Mouse (Mus musculus) brown adipose tissue, adult 24 weeks (tissue): ENCODE data around the gene Manba. TPM values are rescaled to one million over a fixed set of nuclear protein-coding genes. Genes with fewer than 3 reads are reported as not detected.

ENCODE experiments used
- H3K27ac ChIP-seq: fragments of 200-500 bp; replicated peaks from 2 replicates; pipeline ENCODE4 v1.5.1; 2012; ENCODE audit warnings: low read depth, mild to moderate bottlenecking, low read length
- H3K4me1 ChIP-seq: fragments of 200-500 bp; 2 replicates; pipeline ENCODE4 v1.6.1; 2012; ENCODE audit warnings: low read length, mixed read lengths; ENCODE audit not compliant: control insufficient read depth, insufficient read depth, insufficient read length
- H3K4me3 ChIP-seq: fragments of 200-500 bp; 2 replicates; pipeline ENCODE4 v1.5.1; 2012; ENCODE audit warnings: low read depth, mild to moderate bottlenecking, low read length, moderate library complexity; ENCODE audit not compliant: insufficient read depth
- polyA plus RNA-seq: library from polyadenylated mRNA; stranded (reverse); fragments of >200 nt; gene quantifications from 2 replicates; pipeline ENCODE4 v1.2.4, GENCODE M21; 2012; ENCODE audit not compliant: missing spikeins, insufficient read depth, insufficient read length

Gene Manba
- polyA plus RNA-seq, 1 experiment = 8.8 TPM

DNA sequence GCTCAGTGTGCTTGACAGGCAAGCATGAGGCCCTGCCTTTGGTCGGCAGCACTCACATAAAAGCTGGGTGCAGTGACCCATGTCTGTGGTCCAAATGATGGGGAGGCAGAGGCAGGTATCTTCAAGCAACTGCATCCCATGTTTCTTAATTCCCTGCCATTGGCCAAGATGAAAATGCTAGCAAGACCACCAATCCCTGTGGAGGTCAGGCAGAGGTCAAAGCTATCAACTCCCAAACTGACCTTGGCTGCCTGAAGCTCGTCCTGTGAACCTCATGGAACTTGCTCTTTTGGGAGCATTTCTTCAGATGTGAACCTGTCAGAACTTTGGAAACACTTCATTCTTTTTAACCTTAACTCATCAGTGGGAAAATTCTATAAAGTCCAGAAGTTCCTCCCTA is 46.4 kb downstream of the Manba start:
- H3K4me1 ChIP-seq = no peaks in the 10 kb centered on the region
- H3K27ac ChIP-seq = no peak overlapping the region
- no peak overlapping the region for H3K4me3 ChIP-seq

DNA sequence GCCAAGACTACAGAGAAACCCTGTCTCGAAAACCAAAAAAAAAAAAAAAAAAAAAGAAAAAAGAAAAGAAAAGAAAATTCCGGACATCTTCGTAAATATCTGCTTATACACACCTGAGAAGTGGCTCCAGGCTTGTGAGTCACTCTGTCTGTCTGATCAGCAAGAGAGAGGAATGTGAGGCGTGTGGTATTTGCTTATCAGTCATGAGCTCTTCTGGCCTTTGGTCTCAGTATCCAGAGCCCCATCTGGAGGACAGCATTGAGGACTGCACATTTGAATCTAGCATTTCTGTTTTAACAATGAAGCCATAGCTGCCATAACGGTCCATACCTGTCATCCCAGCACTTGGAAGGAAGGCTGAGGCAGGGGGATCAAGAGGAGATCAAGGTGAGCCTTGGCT is 48.7 kb downstream of the Manba start:
- no peak overlapping the region for H3K4me3 ChIP-seq
- H3K4me1 ChIP-seq = no peaks in the 10 kb centered on the region

DNA sequence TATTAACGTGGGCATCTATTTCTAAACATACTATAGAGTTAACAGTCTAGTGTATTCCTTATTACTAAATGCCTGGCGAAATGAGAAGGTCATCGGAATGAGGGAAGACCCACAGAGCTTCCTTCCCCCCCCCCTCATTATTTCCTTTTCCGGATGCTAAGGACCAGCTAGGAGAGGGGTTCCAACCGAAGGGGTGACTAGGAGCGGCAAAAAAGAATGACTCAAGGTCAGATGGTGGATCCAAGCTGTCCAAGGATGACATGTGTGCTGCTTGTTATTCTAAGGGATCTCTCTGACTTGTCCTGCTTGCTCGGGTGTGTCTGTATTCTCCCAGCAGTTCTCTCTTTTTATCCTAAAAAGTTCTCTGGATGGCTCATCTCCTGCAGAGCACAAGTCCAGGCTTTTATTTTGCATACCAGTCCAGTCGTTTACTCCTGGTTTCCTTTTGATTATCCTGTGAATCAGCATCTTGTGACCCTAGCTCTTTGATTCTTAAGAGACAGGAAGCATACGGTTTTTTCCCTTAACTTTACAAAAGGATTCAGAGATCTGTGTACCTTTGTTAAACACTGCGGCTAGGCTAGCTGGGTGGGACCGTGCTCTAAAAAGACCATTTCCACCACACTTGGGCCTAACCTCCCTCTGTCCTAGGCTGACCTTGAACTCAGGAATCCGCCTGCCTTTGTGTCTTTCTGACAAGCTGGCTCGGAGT is 61.0 kb downstream of the Manba start:
- Histone ChIP-seq H3K4me3 (no peak overlapping the region), H3K4me1 (no peaks in the 10 kb centered on the region; the same call in 1 of the 2 replicates), H3K27ac (peak overlapping the region; percentile 52)

More for the DNA sequence above, 48.7 kb downstream of the Manba start:
- no peak overlapping the region for H3K27ac ChIP-seq

DNA sequence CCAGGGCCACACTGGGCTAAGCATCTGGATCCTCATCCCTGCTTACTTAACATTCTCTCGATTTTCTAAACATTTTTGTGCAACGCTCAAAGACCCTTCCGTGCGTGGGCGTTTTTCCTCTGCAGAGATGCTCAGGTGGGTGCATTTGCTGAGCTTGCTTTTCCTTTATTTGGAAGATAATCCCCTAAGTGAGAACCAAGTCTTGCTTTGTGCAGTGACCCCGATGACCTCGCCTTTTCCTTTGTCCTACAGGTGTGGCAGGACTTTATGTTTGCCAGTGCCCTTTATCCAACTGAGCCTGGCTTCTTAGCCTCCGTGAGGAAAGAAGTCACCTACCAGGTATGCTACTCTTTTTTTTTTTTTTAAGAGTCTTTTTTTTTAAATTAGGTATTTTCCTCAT is 61.9 kb downstream of the Manba start:
- Histone ChIP-seq H3K4me1 (no peaks in the 10 kb centered on the region; the same call in 1 of the 2 replicates), H3K4me3 (no peak overlapping the region), H3K27ac (no peak overlapping the region)

DNA sequence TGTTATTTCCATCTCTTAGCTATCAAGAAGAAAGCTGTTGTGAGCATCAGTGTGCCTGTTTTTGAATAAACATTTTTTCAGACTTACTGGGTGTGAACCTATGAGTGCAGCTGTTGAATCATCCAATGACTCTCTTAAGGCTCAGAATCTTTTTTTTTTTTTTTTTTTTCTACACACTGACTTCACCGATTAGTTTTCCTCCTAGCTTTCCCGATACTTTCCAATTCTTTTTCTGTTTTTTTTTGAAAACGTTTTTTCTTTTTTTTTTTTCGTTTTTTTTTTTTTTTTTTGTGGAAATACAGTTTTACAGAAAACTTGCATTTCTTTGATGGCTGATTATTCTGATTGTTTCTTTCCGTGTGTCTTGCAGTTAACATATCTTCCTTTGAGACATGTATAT is 67.5 kb downstream of the Manba start:
- Histone ChIP-seq H3K4me1 (no peaks in the 10 kb centered on the region), H3K27ac (no peak overlapping the region), H3K4me3 (no peak overlapping the region)

DNA sequence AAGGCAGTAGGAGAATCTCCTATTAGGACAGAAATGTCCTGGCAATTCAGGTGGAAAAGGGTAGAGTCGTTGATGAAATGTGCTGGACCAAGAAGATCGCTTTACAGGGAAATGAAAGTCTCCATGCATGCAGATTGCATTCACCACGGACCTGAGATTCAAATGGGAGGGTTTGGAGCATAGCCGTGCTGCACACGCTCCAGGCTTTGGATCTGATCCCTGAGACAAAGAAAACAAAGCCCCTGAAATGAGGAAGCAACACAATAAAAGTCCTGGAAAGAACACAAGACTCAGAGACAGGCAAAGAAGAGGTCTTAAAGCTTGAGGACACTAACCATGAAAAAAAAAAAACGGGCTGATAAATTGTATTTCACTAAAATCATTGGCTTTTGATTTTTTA is 69.8 kb downstream of the Manba start:
- no peak overlapping the region for H3K27ac ChIP-seq
- no peaks in the 10 kb centered on the region; the same call in 1 of the 2 replicates for H3K4me1 ChIP-seq
- H3K4me3 ChIP-seq = no peak overlapping the region

DNA sequence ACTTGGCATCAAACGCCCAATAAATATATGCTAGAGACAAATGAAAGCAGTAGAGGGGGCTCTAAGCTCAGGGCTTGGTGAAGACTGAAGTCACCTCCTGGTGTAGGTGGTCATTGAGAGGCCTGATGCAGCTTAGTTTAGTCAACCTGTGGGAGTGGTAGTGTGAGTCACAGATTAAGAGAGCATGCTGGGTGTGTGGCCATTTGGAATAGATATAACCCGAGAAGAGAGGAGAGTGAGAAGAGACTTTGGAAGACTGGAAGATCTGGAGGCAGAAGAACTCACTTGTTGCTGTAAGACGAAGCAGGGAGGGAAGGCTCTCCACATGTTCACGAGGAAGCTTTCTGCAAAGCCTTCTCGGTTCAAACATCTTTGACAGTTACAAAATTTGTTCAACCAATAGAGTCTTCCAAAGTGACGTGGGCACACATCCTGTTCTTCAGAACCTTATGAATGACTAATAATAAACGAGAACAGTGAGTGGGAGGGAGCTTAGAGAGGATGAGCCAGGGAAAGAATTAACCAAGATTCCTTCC is 70.7 kb downstream of the Manba start:
- no peak overlapping the region for H3K4me3 ChIP-seq
- H3K27ac ChIP-seq = no peak overlapping the region
- H3K4me1 ChIP-seq = no peaks in the 10 kb centered on the region; the same call in 1 of the 2 replicates

DNA sequence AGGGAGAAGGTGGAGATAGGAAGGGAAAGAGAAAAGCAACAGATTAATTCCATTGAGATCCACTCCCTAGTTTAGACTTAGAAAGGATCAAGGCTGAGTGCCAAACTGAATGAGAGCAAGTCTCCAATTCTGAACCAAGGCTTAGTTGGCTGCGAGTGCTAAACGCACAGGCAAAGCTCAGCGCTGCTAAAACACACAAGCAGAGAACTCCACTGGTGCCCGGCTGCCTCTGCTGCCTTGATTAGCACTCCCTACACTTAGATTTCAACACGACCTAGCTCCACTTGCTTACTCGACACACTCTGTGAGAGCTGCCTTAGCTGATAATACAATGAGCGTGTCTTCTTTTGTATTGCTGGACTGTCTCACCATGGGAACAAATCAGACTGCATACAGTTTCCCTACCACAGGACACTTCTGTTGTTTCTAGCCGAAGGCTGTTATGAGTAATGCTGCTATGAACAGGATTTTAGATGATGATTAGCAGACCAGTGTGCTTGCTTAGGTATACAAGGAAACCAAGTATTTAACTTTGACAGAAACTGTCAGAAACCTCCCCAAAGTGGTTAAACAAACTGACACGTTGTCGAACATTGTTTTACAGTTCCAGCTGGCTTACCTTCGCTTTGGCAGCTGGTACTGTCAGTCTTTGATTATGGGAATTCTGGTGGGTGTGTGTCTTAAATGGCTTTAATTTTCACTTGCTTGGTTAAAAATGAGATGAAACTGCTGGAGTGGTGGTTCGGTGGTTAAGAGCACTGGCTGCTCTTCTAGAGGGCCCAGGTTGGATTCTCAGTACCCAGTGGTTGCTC is 71.6 kb downstream of the Manba start:
- Histone ChIP-seq H3K4me1 (no peaks in the 10 kb centered on the region; the same call in 1 of the 2 replicates), H3K4me3 (no peak overlapping the region), H3K27ac (no peak overlapping the region)

DNA sequence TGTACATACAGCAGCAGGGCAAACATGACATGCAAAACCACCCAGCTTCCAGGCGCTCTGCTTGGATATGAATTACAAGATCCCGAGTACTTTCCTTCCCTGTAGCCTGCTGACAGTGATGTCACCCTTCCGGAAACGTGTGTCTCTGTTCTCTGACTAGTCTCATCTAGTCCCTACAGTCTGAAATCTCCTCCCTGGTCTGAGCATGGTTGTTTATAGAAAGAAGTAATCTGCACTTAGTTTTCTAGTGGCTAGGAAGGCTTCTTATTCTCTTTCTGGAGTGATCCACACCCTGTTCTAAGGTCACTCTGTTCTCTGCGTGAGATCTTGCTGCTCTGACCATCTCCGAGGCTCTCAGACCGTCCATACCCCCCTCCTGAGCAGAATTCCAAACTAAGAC is 76.6 kb downstream of the Manba start:
- Histone ChIP-seq H3K4me1 (no peaks in the 10 kb centered on the region; the same call in 1 of the 2 replicates), H3K27ac (no peak overlapping the region)

DNA sequence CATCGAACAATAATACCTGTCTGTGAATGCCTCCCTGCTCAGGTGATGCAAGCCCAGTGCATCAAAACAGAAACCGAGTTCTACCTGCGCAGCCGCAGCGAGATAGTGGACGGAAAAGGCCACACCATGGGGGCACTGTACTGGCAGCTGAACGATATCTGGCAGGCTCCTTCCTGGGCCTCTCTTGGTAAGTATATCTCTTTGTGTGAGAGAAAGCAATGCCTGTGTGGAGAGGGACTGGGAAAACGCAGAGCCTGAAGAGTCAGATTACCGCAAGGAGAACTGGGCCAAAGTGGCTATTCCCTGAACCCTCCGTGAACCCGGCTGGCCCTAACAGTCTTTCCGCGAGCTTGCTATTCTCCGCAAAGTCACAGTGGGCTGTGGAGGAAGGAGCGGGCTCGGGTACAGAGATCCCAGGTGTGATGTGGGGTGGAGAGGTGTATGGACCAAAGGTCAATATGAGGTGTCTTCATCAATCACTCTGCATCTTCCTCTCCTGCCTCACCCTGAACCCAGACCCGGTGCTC is 77.8 kb downstream of the Manba start:
- no peak overlapping the region for H3K27ac ChIP-seq
- H3K4me1 ChIP-seq = no peaks in the 10 kb centered on the region; the same call in 1 of the 2 replicates
- H3K4me3 ChIP-seq = no peak overlapping the region

More for the DNA sequence above, 76.6 kb downstream of the Manba start:
- no peak overlapping the region for H3K4me3 ChIP-seq

DNA sequence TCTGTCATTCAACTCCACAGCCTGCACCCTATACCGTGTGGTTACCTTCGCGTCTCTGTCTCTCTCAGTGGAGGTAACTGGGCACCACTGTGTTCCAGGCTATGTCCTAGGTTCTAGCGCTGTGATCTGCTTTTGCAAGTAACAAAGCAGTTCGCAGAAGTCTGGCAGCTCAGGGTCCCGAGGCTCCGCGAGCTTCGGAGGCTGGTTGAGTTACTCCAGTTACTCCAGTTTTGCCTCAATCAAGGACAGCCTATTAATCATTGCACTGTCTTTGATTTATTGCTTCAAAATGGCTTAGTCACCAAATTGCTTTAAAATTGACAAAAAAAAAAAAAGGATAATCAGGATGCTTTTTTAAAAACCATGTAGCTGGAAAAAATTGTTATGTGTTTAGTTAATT is 79.3 kb downstream of the Manba start:
- Histone ChIP-seq H3K27ac (no peak overlapping the region), H3K4me3 (no peak overlapping the region), H3K4me1 (no peaks in the 10 kb centered on the region)

DNA sequence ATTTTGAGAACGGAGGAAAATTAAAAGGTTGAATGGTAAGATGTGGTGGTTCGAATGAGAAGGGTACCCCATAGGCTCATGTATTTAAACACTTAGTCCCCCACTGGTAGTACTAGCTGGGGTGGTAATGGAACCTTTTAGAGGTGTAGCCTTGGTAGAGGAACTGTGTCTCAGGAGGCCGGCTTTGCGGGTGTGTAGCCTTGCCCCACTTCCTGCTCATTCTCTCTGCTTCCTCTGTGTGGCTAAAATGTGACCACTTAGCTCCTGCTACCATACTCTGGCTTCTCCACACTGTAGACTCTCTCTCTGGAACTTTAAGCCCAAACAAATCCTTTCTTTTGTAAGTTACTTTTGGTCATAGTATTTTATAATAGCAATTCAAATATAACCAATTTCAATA is 79.9 kb downstream of the Manba start:
- no peak overlapping the region for H3K27ac ChIP-seq
- no peaks in the 10 kb centered on the region for H3K4me1 ChIP-seq
- H3K4me3 ChIP-seq = no peak overlapping the region

DNA sequence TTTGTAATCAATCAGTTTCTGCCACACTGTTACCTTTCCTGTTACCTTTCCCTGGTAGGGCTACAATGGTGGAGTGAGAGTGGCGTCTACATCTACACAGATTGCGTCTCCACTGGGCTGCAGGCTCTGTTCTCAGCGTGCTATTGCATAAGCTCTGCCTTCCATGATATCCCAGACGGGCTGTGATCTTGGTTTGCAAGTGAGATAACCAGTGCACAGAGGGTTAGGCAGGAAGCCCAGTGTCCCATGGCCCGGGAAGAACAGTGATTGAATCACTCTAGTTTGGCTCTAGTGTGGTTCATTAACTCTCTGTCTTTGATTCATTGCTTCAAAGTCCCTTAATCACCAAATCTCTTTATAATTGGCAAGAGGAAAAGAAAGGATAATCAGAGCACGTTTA is 82.5 kb downstream of the Manba start:
- H3K27ac ChIP-seq = no peak overlapping the region
- H3K4me3 ChIP-seq = no peak overlapping the region
- no peaks in the 10 kb centered on the region for H3K4me1 ChIP-seq

DNA sequence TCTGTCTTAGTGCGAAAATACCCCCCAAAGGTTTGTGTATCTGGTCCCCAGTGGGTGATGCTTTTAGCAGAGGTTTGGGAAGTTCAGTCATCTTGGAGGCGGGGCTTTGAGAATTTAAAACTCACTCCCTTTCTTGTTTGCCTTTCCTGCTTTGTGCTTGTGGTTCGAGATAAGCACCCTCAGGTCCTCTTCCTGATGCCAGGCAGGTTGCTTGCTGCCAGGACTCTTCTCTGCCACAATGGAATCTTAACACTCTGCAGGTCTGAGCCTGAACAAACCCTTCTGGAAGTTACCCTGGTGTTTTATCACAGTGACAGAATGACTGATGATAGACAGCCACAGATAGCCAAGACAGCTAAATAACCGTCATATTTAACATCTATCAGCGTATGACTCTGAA is 83.2 kb downstream of the Manba start:
- H3K4me1 ChIP-seq = no peaks in the 10 kb centered on the region
- no peak overlapping the region for H3K4me3 ChIP-seq
- no peak overlapping the region for H3K27ac ChIP-seq

DNA sequence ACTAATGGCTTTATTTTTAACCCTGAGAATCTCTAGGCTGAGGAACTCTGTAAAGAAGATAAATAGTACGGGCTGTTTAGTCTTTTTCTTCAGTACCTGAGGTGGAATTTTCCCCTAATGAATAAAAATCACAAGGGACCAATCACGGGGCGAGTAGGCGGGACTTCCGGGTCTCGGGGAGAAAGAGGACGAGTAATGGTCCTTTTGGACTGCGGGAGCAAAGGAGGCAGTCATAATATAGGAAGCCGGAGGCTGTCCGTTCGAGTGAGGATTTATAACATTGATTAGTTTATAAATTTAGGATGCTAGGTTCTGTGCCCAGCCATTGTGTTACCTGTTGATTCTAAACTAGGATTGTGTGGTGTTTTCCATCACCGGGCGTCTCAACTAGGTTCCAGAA is 86.1 kb downstream of the Manba start:
- H3K27ac ChIP-seq = no peak overlapping the region
- no peak overlapping the region for H3K4me3 ChIP-seq
- H3K4me1 ChIP-seq = no peaks in the 10 kb centered on the region
